Mouse (Mus musculus) megakaryocyte, adult 5-6 weeks (primary cell): ENCODE results near the gene 9330159F19Rik. TPM values are rescaled to one million over a fixed set of nuclear protein-coding genes. Genes with fewer than 3 reads are reported as not detected.

Experiments used
- ATAC-seq: 2 replicates; pipeline ENCODE4 v1.8.0; 2016; ENCODE audit warnings: mild to moderate bottlenecking, inconsistent platforms; ENCODE audit not compliant: poor library complexity, severe bottlenecking
- total RNA-seq, 2 experiments: library from RNA; stranded (forward) in 1 of 2; stranded (reverse) in 1 of 2; fragments of 153-499, 151-499 nt in 1 of 2; fragments of 221-1000, 200-1000 nt in 1 of 2; gene quantifications; 2 replicates each; pipeline versions ENCODE4 v1.2.3 to v1.2.4; 2015 to 2017

Gene 9330159F19Rik
- total RNA-seq (2015) (not detected in 2 replicates), total RNA-seq (2017) (not detected in 2 replicates)

DNA sequence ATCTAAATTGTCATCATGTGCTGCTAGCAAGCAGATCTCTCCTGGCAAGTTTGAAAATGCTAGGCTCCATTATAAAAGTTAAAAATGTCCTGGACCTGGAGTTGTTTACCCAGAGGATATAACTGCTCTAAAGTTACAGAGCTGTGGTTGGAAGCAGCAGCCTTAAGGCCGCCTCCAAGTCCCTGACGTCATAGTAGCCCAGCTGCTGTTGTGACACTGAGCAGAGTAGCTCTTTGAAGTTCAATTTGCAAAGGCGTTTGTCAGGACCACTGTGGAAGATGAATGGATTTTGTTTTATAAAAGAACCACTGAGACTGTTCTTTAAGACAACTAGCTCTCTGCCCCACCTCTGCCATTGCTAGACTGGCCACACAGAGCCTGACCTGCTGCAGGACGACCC, at the start of gene 9330159F19Rik:
Gene 9330159F19Rik, plus strand, starts transcription at position 154 of the 400 bp plus-strand sequence.
- no peak for ATAC-seq

DNA sequence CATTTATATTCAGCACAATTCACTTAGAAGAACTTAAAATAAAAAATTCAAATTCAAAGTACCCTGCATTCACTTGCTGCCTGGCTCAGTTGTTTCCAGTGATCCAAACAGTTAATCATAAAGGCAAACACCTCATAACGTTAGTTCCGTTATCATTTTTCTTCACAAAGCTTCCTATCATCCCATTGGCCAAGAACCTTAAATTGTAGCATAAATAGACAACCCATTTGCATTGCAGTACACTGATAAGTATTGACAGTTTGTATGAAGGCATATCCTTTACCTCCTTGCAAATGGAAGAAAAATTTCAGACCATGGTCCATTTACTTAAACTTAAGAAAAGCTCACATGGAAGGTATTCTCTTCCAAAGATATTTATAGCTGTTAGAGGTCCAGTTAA, 49.7 kb upstream of the 9330159F19Rik start:
- no peak for ATAC-seq

DNA sequence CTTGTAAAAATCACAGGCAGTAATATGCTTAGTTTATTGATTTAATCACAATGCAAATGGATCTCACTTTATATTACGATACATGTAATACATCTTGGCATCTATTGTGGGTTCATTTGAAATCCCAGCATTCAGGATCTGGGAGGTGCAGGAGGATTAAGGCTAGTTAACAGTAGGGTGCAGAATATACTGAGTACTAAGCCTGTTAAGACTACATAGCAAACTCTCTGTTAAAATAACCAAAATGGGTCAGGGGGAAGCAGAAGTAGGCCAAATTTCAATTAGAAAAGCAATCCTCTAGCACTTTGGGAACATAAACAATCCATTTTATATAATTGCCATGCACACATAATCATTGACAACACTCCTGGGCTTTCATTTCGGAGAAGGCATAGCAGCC, 37.6 kb upstream of the 9330159F19Rik start:
- ATAC-seq, result no peak

DNA sequence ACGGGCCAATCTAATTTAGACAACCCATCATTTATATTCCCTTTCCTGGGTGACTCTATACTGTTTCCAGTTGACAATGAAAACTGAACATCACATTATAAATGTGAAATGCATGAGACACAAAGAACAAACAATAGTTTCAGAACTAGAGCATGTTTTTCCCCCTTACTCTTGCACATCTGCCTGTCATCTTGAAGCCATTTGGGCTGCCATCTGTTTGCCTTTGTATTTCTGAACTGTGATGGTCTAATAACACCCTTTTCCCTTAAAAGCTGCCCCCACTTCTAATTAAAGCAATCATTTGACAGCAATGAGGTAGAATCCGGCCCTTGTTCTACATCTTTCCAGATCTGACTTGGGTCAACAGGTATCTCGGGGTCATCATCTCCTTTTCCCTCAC, 35.8 kb upstream of the 9330159F19Rik start:
- no peak for ATAC-seq

DNA sequence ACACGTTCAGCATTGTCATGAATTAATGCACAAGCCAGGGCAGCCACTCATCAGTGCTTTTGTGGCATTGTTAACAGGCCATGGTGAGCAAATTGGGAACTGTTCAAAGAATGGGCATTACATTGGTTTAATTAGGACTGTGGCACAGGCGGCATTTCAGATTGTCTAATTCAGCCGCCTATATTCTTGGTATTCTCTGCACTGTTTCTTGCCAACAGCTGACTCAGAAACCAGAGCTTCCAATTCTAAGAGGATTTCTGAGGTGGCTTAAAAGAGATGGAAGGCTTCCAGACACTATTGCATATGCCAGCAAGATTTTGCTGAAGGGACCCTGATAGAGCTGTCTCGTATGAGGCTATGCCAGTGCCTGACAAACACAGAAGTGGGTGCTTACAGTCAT, 34.5 kb upstream of the 9330159F19Rik start:
- no peak for ATAC-seq

GRCm38 (mm10) chr10:29178003-29178402, 33.4 kb upstream of the 9330159F19Rik start:
- no peak for ATAC-seq

DNA sequence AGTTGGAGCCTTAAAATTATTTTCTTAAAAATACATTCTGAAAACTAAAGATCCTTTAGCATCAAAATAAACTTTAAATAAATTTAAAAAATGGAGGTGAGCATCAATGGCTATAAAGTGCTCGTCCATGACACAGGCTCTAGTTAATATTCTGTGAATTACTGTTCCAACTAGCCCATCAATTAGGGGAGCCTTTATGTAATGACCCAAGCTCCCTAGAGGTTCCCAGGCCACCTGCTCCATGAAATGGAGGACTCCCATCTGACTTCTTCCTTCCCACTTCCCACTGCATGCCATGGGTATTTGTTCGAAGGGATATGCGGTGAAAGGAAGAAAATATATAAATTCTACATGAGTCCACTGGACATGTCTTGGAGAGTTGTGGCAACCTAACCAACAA, 31.2 kb upstream of the 9330159F19Rik start:
- no peak for ATAC-seq

GRCm38 (mm10) chr10:29181046-29181445, 30.4 kb upstream of the 9330159F19Rik start:
- no peak for ATAC-seq

GRCm38 (mm10) chr10:29193769-29194168, 17.6 kb upstream of the 9330159F19Rik start:
- no peak for ATAC-seq

GRCm38 (mm10) chr10:29196811-29197210, 14.6 kb upstream of the 9330159F19Rik start:
- ATAC-seq, result no peak

DNA sequence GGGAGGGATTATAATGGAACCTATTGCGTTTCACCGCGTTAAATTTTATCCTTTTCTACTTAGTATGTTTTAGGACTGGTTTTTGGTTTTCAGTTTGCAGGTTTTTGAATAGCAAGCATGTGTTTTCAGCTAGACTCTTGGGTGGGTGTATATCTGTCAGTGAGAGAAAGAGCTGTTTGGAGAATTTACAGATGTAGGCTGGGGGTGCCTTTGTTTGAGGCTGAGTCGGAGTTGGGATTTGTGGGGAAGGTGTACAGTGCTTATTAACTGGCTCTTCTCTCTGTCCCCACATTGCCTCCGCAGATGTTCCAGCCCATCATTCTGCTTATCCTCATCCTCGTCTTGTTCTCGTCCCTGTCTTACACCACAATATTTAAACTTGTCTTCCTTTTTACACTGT, 12.8 kb upstream of the 9330159F19Rik start, which contains the start of gene Gm49353:
Gene Gm49353, plus strand, starts transcription at position 313 of the 400 bp plus-strand sequence.
- no peak for ATAC-seq

DNA sequence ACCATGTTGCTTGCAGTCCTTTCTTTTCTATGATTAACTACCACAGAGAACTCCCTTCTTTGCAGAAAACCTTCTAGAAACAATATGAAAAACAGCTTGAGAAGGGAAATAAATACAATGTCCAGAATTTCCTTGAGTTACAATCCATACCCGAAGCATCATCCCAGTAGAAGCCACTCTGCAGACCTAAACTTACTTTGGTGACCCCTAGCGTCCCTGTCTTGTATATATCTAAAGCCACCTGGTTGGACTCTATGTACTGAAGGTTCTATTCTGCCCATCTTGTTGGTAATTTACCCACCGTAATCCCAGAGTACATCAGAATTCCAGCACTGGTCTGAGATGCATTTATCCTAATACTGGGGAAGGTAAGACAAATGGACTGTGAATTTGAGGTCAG, 11.6 kb upstream of the 9330159F19Rik start:
- no peak for ATAC-seq

GRCm38 (mm10) chr10:29200609-29201008, 10.8 kb upstream of the 9330159F19Rik start:
- no peak for ATAC-seq

DNA sequence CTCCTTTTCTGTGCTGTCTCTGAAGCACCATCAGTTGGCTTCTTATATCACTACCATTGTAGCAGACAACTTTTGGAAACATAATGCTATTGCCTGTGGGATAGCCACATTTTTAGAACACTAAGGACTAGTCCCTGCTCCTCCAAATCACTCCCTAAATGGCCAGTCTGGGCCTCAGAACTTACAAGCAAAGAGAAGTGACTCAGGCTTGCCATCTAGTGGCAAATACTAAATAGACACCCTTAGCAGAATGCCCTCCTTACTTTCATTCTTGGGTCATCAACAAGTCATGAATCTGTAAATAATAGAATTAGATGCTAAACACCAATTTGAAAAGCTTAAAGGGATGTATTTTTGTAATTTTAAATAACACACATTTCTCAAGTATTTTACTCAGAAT, 4.7 kb upstream of the 9330159F19Rik start:
- ATAC-seq, result no peak

GRCm38 (mm10) chr10:29208735-29209134, 2.7 kb upstream of the 9330159F19Rik start:
- no peak for ATAC-seq

GRCm38 (mm10) chr10:29213534-29214100, 2.2 kb downstream of the 9330159F19Rik start:
- ATAC-seq, result no peak

- ATAC-seq, result no peak
Measured at GRCm38 (mm10) chr10:29216957-29217356, 5.6 kb downstream of the 9330159F19Rik start.

DNA sequence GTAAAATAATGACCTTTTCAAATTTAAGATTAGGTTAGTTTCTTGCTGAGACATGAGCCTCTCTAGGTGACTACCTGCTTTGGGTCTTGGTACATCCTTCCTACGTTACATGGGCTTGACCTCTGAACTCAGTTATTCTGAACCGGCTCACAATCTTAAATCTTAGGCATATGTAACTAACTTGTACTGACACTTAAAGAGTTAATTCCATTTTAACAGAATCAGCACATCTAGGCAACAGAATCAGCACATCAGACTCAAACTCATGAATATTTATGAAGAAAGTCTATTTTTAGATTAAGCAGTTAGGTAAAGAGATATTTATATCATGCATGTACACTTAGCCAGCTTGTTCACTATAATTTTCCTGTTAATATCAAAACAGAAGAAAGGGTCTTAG, 6.0 kb downstream of the 9330159F19Rik start:
- no peak for ATAC-seq

- no peak for ATAC-seq
Measured at GRCm38 (mm10) chr10:29225329-29225728, 13.9 kb downstream of the 9330159F19Rik start.

- ATAC-seq, result no peak
Measured at GRCm38 (mm10) chr10:29231208-29231607, 19.8 kb downstream of the 9330159F19Rik start.
